Mouse (Mus musculus): ENCODE measurements around the gene Diaph2.

Gene Diaph2

DNA sequence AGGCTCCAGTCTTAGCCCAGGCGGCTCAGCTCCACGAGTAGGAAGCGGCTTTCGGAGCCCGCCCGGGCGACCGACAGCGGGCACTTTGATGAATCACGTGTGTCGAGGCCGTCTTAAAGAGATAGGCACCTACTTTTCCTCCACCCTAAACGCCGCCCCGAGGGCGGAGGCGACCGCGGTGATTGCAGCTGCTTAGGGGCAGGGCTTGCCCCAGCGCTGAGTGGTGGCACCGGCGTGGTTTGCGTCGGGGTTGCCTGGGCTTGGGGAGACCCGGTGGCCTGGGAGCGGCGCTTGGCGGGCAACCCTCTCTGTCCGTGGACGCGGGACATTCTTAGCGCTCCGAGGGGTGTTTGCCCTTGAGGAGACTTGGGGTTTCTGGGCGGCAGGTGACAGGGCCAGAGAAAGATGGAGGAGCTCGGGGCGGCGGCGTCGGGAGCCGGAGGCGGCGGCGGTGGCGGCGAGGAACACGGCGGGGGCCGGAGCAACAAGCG, at the start of gene Diaph2:
Gene Diaph2 (plus strand): TSS at position 172 of the 491 bp plus-strand sequence.
- peak; percentile 90 for DNase-seq (ENCODE audit: low read depth, low spot score)

- DNase-seq (ENCODE audit: low read depth, low spot score) = no peak
These were observed 47.8 kb upstream of the Diaph2 start for GRCm38 (mm10) chrX:129701634-129702312.

DNA sequence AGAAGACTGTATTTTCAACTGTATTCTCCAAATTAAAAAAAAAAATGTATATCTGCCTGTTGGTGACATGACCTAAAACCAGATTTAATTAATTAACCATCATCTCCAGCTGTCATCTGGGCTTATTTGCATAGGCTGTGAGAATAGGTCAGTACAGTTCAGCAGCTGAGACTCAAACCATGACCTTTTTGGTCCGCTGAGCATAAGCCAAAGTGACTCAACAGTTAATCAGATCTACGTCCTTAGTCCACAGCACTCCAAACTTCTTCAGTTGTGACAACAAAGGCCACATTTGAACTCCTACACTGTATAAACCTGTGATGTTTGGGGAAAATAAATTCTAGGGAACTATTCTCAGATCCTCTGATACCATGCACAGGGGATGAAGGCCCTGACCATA, 39.9 kb upstream of the Diaph2 start:
- DNase-seq (ENCODE audit: low read depth, low spot score) = no peak

GRCm38 (mm10) chrX:129728717-129729220, 20.8 kb upstream of the Diaph2 start:
- no peak for DNase-seq (ENCODE audit: low read depth, low spot score)

GRCm38 (mm10) chrX:129736562-129736961, 13.0 kb upstream of the Diaph2 start:
- DNase-seq (ENCODE audit: low read depth, low spot score) = no peak

DNA sequence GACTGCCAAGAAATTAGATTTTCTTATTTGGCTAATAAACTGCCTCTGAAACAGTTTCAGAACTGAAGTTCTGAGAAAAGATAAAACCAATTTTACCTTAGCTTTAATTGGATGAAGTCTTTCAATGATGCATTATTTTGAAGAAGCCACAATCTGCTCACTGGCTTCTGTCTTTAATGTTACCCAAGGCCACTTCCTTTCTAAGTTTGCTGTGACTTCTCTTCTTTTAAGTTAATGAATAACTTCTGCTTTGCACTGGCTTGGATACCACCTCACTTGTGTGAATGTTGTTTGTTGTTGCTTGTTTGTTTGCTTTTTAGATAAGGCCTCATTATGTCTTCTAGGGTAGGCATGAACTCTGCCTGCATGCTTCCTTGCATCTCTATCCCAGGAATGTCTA, 10.3 kb upstream of the Diaph2 start:
- no peak for DNase-seq (ENCODE audit: low read depth, low spot score)

GRCm38 (mm10) chrX:129742981-129743380, 6.6 kb upstream of the Diaph2 start:
- DNase-seq (ENCODE audit: low read depth, low spot score) = no peak

DNA sequence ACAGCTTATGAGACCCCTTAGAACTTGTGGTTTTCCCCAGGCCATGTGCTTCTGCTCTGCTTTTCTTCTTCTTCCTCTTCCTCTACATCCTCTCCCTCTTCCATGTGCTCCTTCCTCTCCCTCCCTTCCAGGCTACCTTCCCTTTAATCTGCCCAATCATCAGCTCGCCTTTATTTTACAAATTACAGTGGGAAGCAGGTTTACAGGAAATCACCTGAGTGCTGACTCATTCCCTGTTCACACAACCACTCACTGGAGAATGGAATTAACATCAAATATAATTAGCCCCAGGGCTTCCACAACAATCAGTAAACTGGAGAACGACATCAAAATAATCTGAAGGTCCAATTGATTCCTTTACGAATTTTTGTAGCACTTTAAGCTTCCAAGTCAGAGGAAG, 3.6 kb upstream of the Diaph2 start:
- no peak for DNase-seq (ENCODE audit: low read depth, low spot score)

DNA sequence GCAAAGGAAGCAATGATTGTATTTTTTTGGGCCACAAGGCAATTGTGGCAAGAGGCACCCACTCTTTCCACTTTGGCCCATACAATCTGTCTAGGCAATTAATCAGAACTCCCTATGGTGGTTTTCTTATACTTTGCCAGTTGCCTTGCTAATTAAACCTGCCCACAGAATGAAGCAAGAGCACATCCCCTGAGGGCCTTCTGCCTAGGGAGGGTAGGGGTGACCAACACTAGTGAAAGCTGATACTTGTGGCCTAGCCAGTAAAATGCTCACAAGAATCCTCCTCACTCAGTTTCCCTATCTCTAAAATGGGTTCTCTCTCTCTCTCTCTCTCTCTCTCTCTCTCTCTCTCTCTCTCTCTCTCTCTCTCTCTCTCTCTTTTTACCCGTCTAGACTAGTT, 440 bp upstream of the Diaph2 start:
- DNase-seq (ENCODE audit: low read depth, low spot score) = no peak

GRCm38 (mm10) chrX:129750094-129750569, 590 bp downstream of the Diaph2 start:
- peak; percentile 60 for DNase-seq (ENCODE audit: low read depth, low spot score)

DNA sequence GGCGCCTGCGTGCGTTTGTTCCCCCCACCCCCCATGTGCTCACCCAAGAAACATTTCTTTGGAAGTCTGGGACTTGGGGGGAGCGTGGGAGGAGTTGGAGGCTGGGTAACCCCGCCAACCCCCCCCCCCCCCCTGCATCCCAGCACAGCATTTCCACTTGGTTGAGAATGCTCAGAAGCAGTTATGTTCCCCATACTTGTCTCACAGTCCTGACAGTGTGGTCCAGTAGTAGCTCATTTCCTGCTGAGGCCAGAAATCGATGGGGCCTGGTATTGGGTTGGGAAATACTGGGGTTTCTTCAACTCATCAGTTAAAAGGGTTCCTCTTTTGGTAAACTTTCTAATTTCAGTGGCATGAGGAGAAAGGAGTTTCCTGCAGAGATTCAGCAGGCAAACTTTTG, 1.1 kb downstream of the Diaph2 start:
- DNase-seq (ENCODE audit: low read depth, low spot score) = no peak

GRCm38 (mm10) chrX:129756606-129757005, 7.1 kb downstream of the Diaph2 start:
- no peak for DNase-seq (ENCODE audit: low read depth, low spot score)

GRCm38 (mm10) chrX:129762649-129763048, 13.1 kb downstream of the Diaph2 start:
- DNase-seq (ENCODE audit: low read depth, low spot score) = no peak

DNA sequence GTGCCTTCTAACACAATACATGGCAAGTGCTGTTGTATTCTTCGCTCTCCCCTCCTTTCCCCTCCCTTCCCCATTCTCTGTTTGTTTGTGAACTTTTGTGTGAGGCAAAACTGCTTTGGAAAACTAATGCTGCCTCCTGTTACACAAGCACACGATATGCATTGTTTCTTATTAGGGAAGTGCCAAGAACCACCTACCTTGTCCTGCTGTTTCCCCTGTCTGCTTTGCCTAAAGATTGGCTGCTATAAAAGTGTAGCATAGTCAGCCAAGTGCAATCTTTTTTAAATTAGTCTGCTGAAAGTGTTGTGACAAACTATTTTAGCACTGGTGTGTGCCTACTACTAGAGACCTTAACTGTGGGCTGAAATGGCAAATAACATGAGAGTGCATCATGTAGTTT, 15.8 kb downstream of the Diaph2 start:
- DNase-seq (ENCODE audit: low read depth, low spot score) = no peak

- DNase-seq (ENCODE audit: low read depth, low spot score) = no peak
These were observed 17.3 kb downstream of the Diaph2 start for GRCm38 (mm10) chrX:129766811-129767210.

DNA sequence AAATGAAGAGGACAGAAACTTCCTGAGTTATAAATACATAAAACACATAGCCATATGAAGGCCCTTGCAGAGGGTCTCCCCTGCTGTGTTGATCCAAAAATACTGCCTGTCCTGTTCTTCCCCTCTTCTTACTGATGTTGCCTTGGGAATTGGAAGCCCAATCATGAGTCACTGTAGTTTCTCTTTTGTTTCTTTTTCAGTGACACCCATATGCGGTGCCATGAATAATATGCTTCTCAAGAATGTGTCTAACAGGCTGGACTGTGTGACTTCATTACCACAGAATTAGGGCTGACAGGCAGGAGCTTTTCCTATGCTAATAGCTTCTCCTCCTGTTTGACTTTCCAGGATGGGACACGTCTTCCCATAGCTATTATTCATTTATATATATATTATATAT, 21.1 kb downstream of the Diaph2 start:
- no peak for DNase-seq (ENCODE audit: low read depth, low spot score)

- DNase-seq (ENCODE audit: low read depth, low spot score) = no peak
These were observed 24.2 kb downstream of the Diaph2 start for GRCm38 (mm10) chrX:129773556-129774255.

- no peak for DNase-seq (ENCODE audit: low read depth, low spot score)
These were observed 24.9 kb downstream of the Diaph2 start for GRCm38 (mm10) chrX:129774478-129774877.

DNA sequence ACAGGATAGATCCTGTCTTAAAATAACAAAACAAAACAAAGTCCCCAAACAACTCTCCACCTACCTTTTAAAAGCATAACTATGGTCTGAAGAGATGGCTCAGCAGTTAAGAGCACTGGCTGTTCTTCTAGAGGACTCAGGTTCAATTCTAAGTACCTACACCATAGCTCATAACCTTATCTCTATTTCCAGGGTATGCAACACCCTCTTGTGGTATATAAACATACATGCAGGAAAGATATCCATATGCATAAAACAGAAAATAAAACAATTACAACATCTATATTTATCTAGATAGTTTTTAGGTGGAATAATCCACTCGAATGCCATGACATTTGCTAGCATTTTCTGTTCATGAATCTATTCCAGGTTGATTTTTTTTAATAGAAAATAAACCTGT, 27.2 kb downstream of the Diaph2 start:
- no peak for DNase-seq (ENCODE audit: low read depth, low spot score)

DNA sequence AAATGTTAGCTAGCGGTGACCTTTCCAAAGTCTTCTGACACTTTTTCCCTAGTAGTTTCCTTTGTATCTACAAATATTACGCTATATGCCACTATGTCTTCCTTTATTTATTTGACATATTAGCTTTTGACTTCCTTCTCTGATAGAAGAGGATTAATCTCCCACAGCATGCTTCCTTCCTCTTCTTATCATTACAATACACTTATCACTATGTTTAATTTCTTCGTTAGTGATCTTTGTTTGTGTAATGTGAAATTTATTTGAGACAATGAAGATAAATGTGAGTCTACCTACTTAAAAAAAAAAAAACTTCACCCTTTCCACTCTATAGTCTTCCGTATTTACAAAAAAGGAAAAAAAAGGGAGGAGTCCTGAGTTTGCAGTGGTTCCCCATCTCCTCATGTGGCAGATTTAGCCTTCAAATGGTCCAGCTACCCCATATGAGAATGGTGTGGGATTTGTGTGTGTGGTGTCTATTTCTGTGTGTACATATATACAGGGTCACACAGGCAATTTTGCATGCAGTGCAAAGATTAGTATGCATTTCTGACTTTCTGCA, 27.9 kb downstream of the Diaph2 start:
- DNase-seq (ENCODE audit: low read depth, low spot score) = no peak

GRCm38 (mm10) chrX:129781844-129782243, 32.3 kb downstream of the Diaph2 start:
- DNase-seq (ENCODE audit: low read depth, low spot score) = no peak

- DNase-seq (ENCODE audit: low read depth, low spot score) = no peak
These were observed 34.5 kb downstream of the Diaph2 start for GRCm38 (mm10) chrX:129784062-129784461.
